Mouse (Mus musculus) CH12.LX (cell line): ENCODE measurements around the gene Esyt2. TPM values are rescaled to one million over a fixed set of nuclear protein-coding genes. Genes with fewer than 3 reads are reported as not detected.

Source experiments
- DNase-seq: peaks from one replicate; pipeline ENCODE4 v3.0.0-alpha.2; 2013; ENCODE audit errors: extremely low read depth
- H3K27ac ChIP-seq: 2 replicates; pipeline ENCODE4 v1.5.1; 2012; ENCODE audit warnings: low read depth, mild to moderate bottlenecking, control low read depth, moderate library complexity; ENCODE audit not compliant: insufficient read depth
- H3K27me3 ChIP-seq: replicated peaks from 2 replicates; pipeline ENCODE3; 2012; ENCODE audit warnings: inconsistent platforms
- H3K36me3 ChIP-seq, 2 experiments: replicated peaks in 1 of 2; 2 replicates each; pipeline versions ENCODE3 to v1.6.1; 2012; ENCODE audit warnings: inconsistent platforms in 1 of 2, low read length in 1 of 2, mild to moderate bottlenecking in 1 of 2, mixed read lengths in 1 of 2, moderate library complexity in 1 of 2; ENCODE audit not compliant: control insufficient read depth in 1 of 2, insufficient read depth in 1 of 2
- H3K4me1 ChIP-seq, 2 experiments: 2 replicates each; pipeline ENCODE4 v1.6.1; 2012; ENCODE audit warnings: inconsistent platforms in 1 of 2, moderate library complexity in 1 of 2; ENCODE audit not compliant: insufficient read depth in 2 of 2, control insufficient read depth in 1 of 2
- H3K4me2 ChIP-seq: 2 replicates; pipeline ENCODE4 v1.6.1; 2012; ENCODE audit warnings: low read depth, mild to moderate bottlenecking, control low read depth; ENCODE audit not compliant: poor library complexity, insufficient read depth, severe bottlenecking
- H3K4me3 ChIP-seq, 3 experiments: fragments of 150-350 bp in 1 of 3; sonication (generic) in 1 of 3; replicated peaks in 1 of 3; 2 replicates each; pipeline versions ENCODE3 to v1.5.1; 2011 to 2012; ENCODE audit warnings: low read depth in 2 of 3, low read length in 2 of 3, mild to moderate bottlenecking in 2 of 3, moderate library complexity in 2 of 3, control low read depth in 1 of 3, improper control_type of control experiment in 1 of 3, inconsistent platforms in 1 of 3, mixed read lengths in 1 of 3; ENCODE audit not compliant: poor library complexity in 1 of 3
- H3K79me2 ChIP-seq: replicated peaks from 2 replicates; pipeline ENCODE4 v1.6.1; 2012; ENCODE audit warnings: mild to moderate bottlenecking, moderate library complexity; ENCODE audit not compliant: control insufficient read depth, poor library complexity, insufficient read depth, severe bottlenecking; ENCODE audit errors: extremely low read depth
- H3K9ac ChIP-seq: 2 replicates; pipeline ENCODE4 v1.6.1; 2012; ENCODE audit warnings: low read depth, mild to moderate bottlenecking, control low read depth, moderate library complexity; ENCODE audit not compliant: insufficient read depth
- H3K9me3 ChIP-seq: replicated peaks from 2 replicates; pipeline ENCODE3; 2012; ENCODE audit warnings: low read length, inconsistent platforms, mixed read lengths
- BHLHE40 ChIP-seq: IDR thresholded peaks from 2 replicates; pipeline ENCODE4 v1.6.1; 2011; ENCODE audit warnings: mild to moderate bottlenecking, low read depth, low read length, improper control_type of control experiment
- CHD2 ChIP-seq: IDR thresholded peaks from 2 replicates; pipeline ENCODE4 v1.6.1; 2011; ENCODE audit warnings: low read length, improper control_type of control experiment
- CTCF ChIP-seq, 2 experiments: IDR thresholded peaks in 1 of 2; conservative IDR thresholded peaks in 1 of 2; 2 replicates each; pipeline ENCODE4 v1.5.1; 2011 to 2012; ENCODE audit warnings: low read depth in 2 of 2, low read length in 2 of 2, improper control_type of control experiment in 1 of 2, inconsistent platforms in 1 of 2, mild to moderate bottlenecking in 1 of 2, moderate library complexity in 1 of 2
- ELF1 ChIP-seq: IDR thresholded peaks from 2 replicates; pipeline ENCODE4 v1.6.1; 2014; ENCODE audit warnings: low read depth, mild to moderate bottlenecking, inconsistent platforms, low read length, improper control_type of control experiment
- EP300 ChIP-seq: IDR thresholded peaks from 2 replicates; pipeline ENCODE4 v1.6.1; 2011; ENCODE audit warnings: low read length, improper control_type of control experiment
- IRF4 ChIP-seq: IDR thresholded peaks from 2 replicates; pipeline ENCODE4 v1.6.1; 2014; ENCODE audit warnings: low read depth, mild to moderate bottlenecking, inconsistent platforms, low read length, improper control_type of control experiment
- JUN ChIP-seq: IDR thresholded peaks from 2 replicates; pipeline ENCODE4 v1.6.1; 2011; ENCODE audit warnings: low read depth, mild to moderate bottlenecking, low read length, improper control_type of control experiment, moderate library complexity; ENCODE audit not compliant: insufficient read depth
- KAT2A ChIP-seq: IDR thresholded peaks from 2 replicates; pipeline ENCODE4 v1.6.1; 2012; ENCODE audit warnings: low read length, improper control_type of control experiment, inconsistent platforms; ENCODE audit not compliant: insufficient replicate concordance
- MAFK ChIP-seq: IDR thresholded peaks from 2 replicates; pipeline ENCODE4 v1.6.1; 2011; ENCODE audit warnings: low read length, improper control_type of control experiment; ENCODE audit not compliant: insufficient replicate concordance
- MAX ChIP-seq: IDR thresholded peaks from 2 replicates; pipeline ENCODE4 v1.6.1; 2011; ENCODE audit warnings: low read length, improper control_type of control experiment
- MAZ ChIP-seq: IDR thresholded peaks from 2 replicates; pipeline ENCODE4 v1.6.1; 2012; ENCODE audit warnings: low read depth, mild to moderate bottlenecking, inconsistent platforms, low read length, improper control_type of control experiment, moderate library complexity
- MXI1 ChIP-seq: IDR thresholded peaks from 2 replicates; pipeline ENCODE4 v1.6.1; 2011; ENCODE audit warnings: mild to moderate bottlenecking, low read depth, low read length, improper control_type of control experiment
- MYC ChIP-seq: IDR thresholded peaks from 2 replicates; pipeline ENCODE4 v1.6.1; 2011; ENCODE audit warnings: low read depth, mild to moderate bottlenecking, improper control_type of control experiment, low read length
- NRF1 ChIP-seq: IDR thresholded peaks from 2 replicates; pipeline ENCODE4 v1.6.1; 2014; ENCODE audit warnings: low read depth, mild to moderate bottlenecking, inconsistent platforms, low read length, improper control_type of control experiment, moderate library complexity
- PAX5 ChIP-seq: IDR thresholded peaks from 2 replicates; pipeline ENCODE4 v1.6.1; 2012; ENCODE audit warnings: low read length, inconsistent platforms, mixed read lengths
- POLR2A ChIP-seq: IDR thresholded peaks from 2 replicates; pipeline ENCODE4 v1.6.1; 2011; ENCODE audit warnings: low read depth, mild to moderate bottlenecking, improper control_type of control experiment, low read length
- POLR2AphosphoS2 ChIP-seq: IDR thresholded peaks from 2 replicates; pipeline ENCODE4 v1.6.1; 2011; ENCODE audit warnings: low read depth, low read length, improper control_type of control experiment
- RAD21 ChIP-seq: IDR thresholded peaks from 2 replicates; pipeline ENCODE4 v1.6.1; 2011; ENCODE audit warnings: low read depth, mild to moderate bottlenecking, low read length, improper control_type of control experiment, moderate library complexity
- RCOR1 ChIP-seq: conservative IDR thresholded peaks from 2 replicates; pipeline ENCODE4 v1.6.1; 2012; ENCODE audit warnings: low read depth, mild to moderate bottlenecking, inconsistent platforms, low read length, improper control_type of control experiment
- SIN3A ChIP-seq: IDR thresholded peaks from 2 replicates; pipeline ENCODE4 v1.6.1; 2012; ENCODE audit warnings: low read length, improper control_type of control experiment, inconsistent platforms
- SMC3 ChIP-seq: IDR thresholded peaks from 2 replicates; pipeline ENCODE4 v1.6.1; 2011; ENCODE audit warnings: low read depth, low read length, improper control_type of control experiment
- TCF12 ChIP-seq: IDR thresholded peaks from 2 replicates; pipeline ENCODE4 v1.6.1; 2014; ENCODE audit warnings: low read depth, mild to moderate bottlenecking, inconsistent platforms, low read length, improper control_type of control experiment
- UBTF ChIP-seq: IDR thresholded peaks from 2 replicates; pipeline ENCODE4 v1.6.1; 2012; ENCODE audit warnings: low read depth, mild to moderate bottlenecking, inconsistent platforms, low read length, improper control_type of control experiment, moderate library complexity
- USF1 ChIP-seq: IDR thresholded peaks from 2 replicates; pipeline ENCODE4 v1.6.1; 2014; ENCODE audit warnings: low read depth, mild to moderate bottlenecking, inconsistent platforms, low read length, improper control_type of control experiment
- USF2 ChIP-seq: conservative IDR thresholded peaks from 2 replicates; pipeline ENCODE4 v1.6.1; 2011; ENCODE audit warnings: low read depth, low read length, improper control_type of control experiment
- ZC3H11A ChIP-seq: IDR thresholded peaks from 2 replicates; pipeline ENCODE4 v1.6.1; 2012; ENCODE audit warnings: low read depth, mild to moderate bottlenecking, inconsistent platforms, low read length, improper control_type of control experiment
- ZKSCAN1 ChIP-seq: IDR thresholded peaks from 2 replicates; pipeline ENCODE4 v1.6.1; 2012; ENCODE audit warnings: low read depth, inconsistent platforms, low read length, improper control_type of control experiment, borderline replicate concordance
- ZMIZ1 ChIP-seq: IDR thresholded peaks from 2 replicates; pipeline ENCODE4 v1.6.1; 2012; ENCODE audit warnings: low read depth, mild to moderate bottlenecking, inconsistent platforms, low read length, improper control_type of control experiment
- ZNF384 ChIP-seq: IDR thresholded peaks from 2 replicates; pipeline ENCODE4 v1.6.1; 2012; ENCODE audit warnings: low read depth, low read length, improper control_type of control experiment, inconsistent platforms
- dilution Hi-C: fragments of 300-500 bp; cut with MboI; formaldehyde crosslinking; loops from 2 replicates; pipeline ENCODE4 v1.14.3; 2020; ENCODE audit warnings: low sequenced_read_pairs; ENCODE audit not compliant: extremely low pct_unique_long_range_greater_than_20kb, extremely low pct_ligation_motif_present
- in situ Hi-C: fragments of 300-500 bp; cut with MboI; formaldehyde crosslinking; loops from 3 replicates; pipeline ENCODE4 v1.14.3; 2019; ENCODE audit warnings: low sequenced_read_pairs, low pct_ligation_motif_present, low pct_unique_long_range_greater_than_20kb, mixed read lengths
- polyA plus RNA-seq: library from polyadenylated mRNA; unstranded; fragments of >175 nt; gene quantifications from 2 replicates; pipeline ENCODE4 v1.2.1, GENCODE M21; 2012; ENCODE audit warnings: low read depth; ENCODE audit not compliant: insufficient read length
- total RNA-seq, 2 experiments: library from RNA; depleted of rRNA; stranded (reverse); fragments of 300-350 nt in 1 of 2; fragments of >200 nt in 1 of 2; gene quantifications; 2 replicates each; pipeline ENCODE4 v1.2.3; 2012 to 2014

The Esyt2 gene
- total and polyA plus RNA-seq, 3 experiments: 6.9 to 12.8 (median 8.2) TPM

DNA sequence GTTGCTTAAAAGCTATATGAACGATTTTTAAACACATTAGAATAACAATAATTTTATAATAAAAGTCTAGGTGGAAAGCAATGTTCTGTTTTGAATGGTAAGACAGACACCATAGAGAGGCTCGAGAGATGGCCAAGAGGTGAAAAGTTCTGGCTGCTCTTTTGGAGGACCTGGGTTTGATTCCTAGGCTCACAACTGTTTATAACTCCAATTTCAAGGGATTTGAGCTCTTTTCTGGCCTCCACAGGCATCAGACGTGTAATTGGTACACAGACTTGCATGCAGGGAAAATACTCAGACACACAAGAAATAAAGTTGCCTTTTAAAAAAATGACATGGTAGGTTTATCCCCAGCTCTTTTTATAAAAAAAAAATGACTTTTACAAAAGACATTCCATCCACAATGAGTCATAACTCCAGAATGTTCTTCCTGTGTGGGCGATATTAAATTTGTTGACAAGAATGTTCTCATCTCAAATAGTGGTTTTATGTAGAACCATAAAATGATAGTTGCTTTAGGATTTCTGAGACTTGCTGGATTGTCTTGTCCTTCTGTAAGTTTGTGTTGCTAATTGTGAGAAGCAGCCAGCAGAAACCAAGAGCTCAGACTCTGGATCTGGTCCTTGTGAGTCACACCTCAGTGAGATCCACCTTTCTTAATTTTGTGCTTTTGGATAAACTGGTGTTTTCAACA lies 12.8 kb downstream of the Esyt2 start:
- Histone ChIP-seq H3K27me3 (no peaks in the 10 kb centered on the region), H3K27ac (no peak overlapping the region), H3K9ac (no peak overlapping the region), H3K79me2 (no peaks in the 10 kb centered on the region), H3K4me1 (no peaks in the 10 kb centered on the region), H3K4me2 (no peak overlapping the region), H3K4me3 (no peak overlapping the region), H3K9me3 (no peaks in the 10 kb centered on the region), H3K36me3 (no peaks in the 10 kb centered on the region)
- dilution Hi-C loops: no loop called here
- in situ Hi-C loops: loop anchor here (25.0 kb wide), 1 partner anchor 119 kb away; the partner anchor contains the start of gene Ncapg2
- TF ChIP-seq KAT2A (no peak), TCF12 (no peak), JUN (no peak), PAX5 (no peak), RCOR1 (no peak), MAFK (no peak), MXI1 (no peak), POLR2A (no peak), ELF1 (no peak), UBTF (no peak), ZNF384 (no peak), ZKSCAN1 (no peak), NRF1 (no peak), ZC3H11A (no peak), SMC3 (no peak), RAD21 (no peak), CHD2 (no peak), SIN3A (no peak), BHLHE40 (no peak), USF1 (no peak)
- DNase-seq: no peak

DNA sequence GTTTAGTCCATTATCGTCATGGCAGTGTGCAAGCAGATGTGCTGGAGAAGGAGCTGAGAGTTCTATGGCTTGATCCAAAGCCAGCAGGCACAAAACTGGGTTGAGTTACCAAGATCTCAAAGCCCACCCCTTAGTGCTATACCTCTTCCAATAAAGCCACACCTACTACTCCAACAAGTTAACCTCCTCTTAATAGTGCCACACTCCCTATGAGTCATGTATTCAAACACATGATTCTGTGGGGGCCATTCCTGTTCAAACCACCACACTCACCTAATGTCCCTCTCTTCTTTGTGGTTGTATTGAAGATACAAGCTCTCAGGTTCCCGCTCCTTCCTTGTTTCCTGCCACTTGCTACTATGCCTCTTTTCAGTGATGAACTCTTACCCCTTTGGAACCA lies 18.9 kb downstream of the Esyt2 start:
- in situ Hi-C loops (loop anchor here (25.0 kb wide), 1 partner anchor 112 kb away; the partner anchor contains the start of gene Ncapg2), dilution Hi-C loops (no loop called here)
- H3K4me1 ChIP-seq: no peaks in the 10 kb centered on the region
- no peak overlapping the region for H3K4me3 ChIP-seq
- no peak for DNase-seq
- H3K9ac ChIP-seq: no peak overlapping the region
- H3K27ac ChIP-seq: no peak overlapping the region
- TF ChIP-seq IRF4: no peak
- no peak for TF ChIP-seq MXI1
- no peak for TF ChIP-seq EP300
- TF ChIP-seq ELF1: no peak
- no peak for TF ChIP-seq CTCF (conservative IDR thresholded peaks at IDR 0.05 in 1 of 2, IDR thresholded peaks at IDR 0.05 in 1 of 2; ENCODE audit: low read depth in 2 of 2, low read length in 2 of 2)
- TF ChIP-seq ZMIZ1: no peak
- TF ChIP-seq NRF1: no peak
- TF ChIP-seq UBTF: no peak
- TF ChIP-seq PAX5: no peak
- no peak for TF ChIP-seq POLR2AphosphoS2
- TF ChIP-seq BHLHE40: no peak
- no peak for TF ChIP-seq USF2
- TF ChIP-seq MYC: no peak
- no peak for TF ChIP-seq MAX
- TF ChIP-seq MAZ: no peak
- no peak for TF ChIP-seq TCF12
- TF ChIP-seq MAFK: no peak
- TF ChIP-seq JUN: no peak
- H3K79me2 ChIP-seq: no peaks in the 10 kb centered on the region
- no peak overlapping the region for H3K4me2 ChIP-seq
- H3K36me3 ChIP-seq: no peaks in the 10 kb centered on the region
- H3K9me3 ChIP-seq: no peaks in the 10 kb centered on the region
- H3K27me3 ChIP-seq: no peaks in the 10 kb centered on the region
